Mouse (Mus musculus): ENCODE measurements around the gene Gm28230. TPM values are rescaled to one million over a fixed set of nuclear protein-coding genes. Genes with fewer than 3 reads are reported as not detected.
A peak's percentile ranks its signal among the peaks of the same experiment; 100 is the strongest.

The Gm28230 gene
- polyA plus RNA-seq, 2 experiments = 0.18 to 5.0 TPM

DNA sequence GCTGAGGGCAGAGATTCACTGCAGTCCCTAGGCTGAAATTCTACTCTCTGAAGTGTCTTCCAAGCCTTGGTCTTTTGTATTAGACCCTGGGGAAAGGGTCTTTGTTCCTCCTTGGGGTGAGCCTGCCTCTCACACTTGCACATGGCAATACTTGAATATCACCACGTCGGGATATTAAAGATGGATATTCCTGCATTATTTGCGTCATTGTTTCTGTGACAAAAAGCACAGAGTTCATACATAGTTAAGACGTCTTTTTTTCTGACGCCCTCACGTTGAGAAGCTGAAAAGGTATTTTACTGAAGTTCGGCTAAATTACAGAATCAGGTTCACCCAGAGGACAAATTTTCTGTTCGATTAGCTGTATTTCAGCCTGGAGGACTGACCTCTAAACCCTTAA, 3.8 kb downstream of the Gm28230 start:
- H3K36me3 ChIP-seq (ENCODE audit: control insufficient read depth, insufficient read depth, low read length) = no peaks in the 10 kb centered on the region
- H3K27ac ChIP-seq (replicated peaks; ENCODE audit: low read depth, low read length) = no peak overlapping the region
- WGBS = 39% methylated on average over 8 of the region's 8 CpGs
- H3K27me3 ChIP-seq (ENCODE audit: control insufficient read depth, insufficient read depth, low read length) = peaks cover 98% of the 10 kb centered on the region
- ATAC-seq (ENCODE audit: low FRiP score, low read depth) (no peak), DNase-seq (ENCODE audit: low spot score) (no peak)
- H3K4me1 ChIP-seq (ENCODE audit: control insufficient read depth, insufficient read depth, low read length) = peaks cover 14% of the 10 kb centered on the region
- H3K9ac ChIP-seq (ENCODE audit: low read depth, low read length, severe bottlenecking) = no peak overlapping the region
- no peak overlapping the region for H3K4me3 ChIP-seq (replicated peaks; ENCODE audit: low read length)
- TF ChIP-seq POLR2A (IDR thresholded peaks at IDR 0.05; ENCODE audit: borderline replicate concordance, extremely low read depth, insufficient read depth, insufficient read length) = no peak
- no peak overlapping the region for H3K4me2 ChIP-seq (replicated peaks; ENCODE audit: low read depth, low read length, severe bottlenecking)
- H3K9me3 ChIP-seq (ENCODE audit: control insufficient read depth, low read length) = no peaks in the 10 kb centered on the region

DNA sequence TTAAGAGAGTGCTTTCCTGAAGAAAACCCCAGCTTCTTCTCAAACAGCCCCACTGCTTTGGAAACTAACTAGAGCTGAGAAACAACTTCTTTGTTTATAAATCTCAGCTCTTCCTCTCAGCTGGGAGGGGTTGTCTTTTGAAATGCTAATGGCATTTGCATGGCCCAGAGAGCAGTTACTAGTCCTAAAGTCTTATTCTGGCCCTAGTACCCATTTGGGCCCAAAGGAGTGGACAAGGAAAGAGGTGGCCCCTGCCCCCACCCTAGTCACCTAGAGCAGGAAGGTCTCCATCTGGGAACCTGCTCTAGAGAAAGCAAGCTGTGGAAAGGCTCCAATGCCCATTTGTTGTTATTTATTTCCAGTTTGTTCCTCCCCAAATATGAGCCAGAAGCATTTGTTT, 4.5 kb downstream of the Gm28230 start:
- H3K27ac ChIP-seq (replicated peaks; ENCODE audit: low read depth, low read length) = no peak overlapping the region
- no peaks in the 10 kb centered on the region for H3K9me3 ChIP-seq (ENCODE audit: control insufficient read depth, low read length)
- no peak for ATAC-seq (ENCODE audit: low FRiP score, low read depth)
- TF ChIP-seq POLR2A (IDR thresholded peaks at IDR 0.05; ENCODE audit: borderline replicate concordance, extremely low read depth, insufficient read depth, insufficient read length) = no peak
- no peaks in the 10 kb centered on the region for H3K36me3 ChIP-seq (ENCODE audit: control insufficient read depth, insufficient read depth, low read length)
- H3K9ac ChIP-seq (ENCODE audit: low read depth, low read length, severe bottlenecking) = no peak overlapping the region
- H3K27me3 ChIP-seq (ENCODE audit: control insufficient read depth, insufficient read depth, low read length) = peaks cover 97% of the 10 kb centered on the region
- H3K4me2 ChIP-seq (replicated peaks; ENCODE audit: low read depth, low read length, severe bottlenecking) = no peak overlapping the region
- H3K4me1 ChIP-seq (ENCODE audit: control insufficient read depth, insufficient read depth, low read length) = peaks cover 15% of the 10 kb centered on the region
- DNase-seq (ENCODE audit: low spot score) = no peak
- H3K4me3 ChIP-seq (replicated peaks; ENCODE audit: low read length) = no peak overlapping the region

DNA sequence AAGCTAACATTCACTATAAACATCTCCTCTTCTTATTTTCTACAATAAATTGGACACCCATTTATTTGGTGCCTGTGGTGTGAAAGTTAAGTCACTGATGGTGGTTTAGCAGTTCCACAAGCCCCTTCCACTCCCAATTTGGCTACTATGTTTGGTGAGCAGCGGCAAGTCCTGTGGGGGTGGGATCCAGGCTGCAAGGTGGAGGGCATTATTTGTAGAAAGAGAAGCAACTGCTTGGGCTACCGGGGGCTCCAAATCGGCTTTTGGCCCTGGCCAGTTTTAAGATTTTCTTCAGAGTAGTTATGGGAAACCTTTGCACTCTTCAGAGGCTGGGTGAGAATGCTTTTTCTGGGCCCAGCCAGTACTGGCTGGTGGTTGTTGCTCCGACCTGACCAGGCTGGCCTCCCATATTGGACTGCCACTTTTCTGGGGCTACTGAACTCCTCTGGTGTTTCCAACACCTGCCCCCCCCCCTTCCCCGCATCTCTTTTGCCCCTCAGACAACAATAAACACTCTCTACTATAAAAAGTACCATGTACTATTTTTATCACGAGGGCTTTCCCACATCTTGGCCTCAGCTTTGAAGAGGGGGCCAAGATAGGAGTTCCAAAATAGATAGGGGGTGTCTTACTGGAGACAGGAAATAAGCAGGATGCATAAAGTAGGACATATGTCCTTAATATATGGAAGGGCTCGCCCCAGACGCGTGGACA, 5.4 kb downstream of the Gm28230 start:
- ATAC-seq (ENCODE audit: low FRiP score, low read depth) = no peak
- 16% methylated on average over 9 of the region's 9 CpGs for WGBS

DNA sequence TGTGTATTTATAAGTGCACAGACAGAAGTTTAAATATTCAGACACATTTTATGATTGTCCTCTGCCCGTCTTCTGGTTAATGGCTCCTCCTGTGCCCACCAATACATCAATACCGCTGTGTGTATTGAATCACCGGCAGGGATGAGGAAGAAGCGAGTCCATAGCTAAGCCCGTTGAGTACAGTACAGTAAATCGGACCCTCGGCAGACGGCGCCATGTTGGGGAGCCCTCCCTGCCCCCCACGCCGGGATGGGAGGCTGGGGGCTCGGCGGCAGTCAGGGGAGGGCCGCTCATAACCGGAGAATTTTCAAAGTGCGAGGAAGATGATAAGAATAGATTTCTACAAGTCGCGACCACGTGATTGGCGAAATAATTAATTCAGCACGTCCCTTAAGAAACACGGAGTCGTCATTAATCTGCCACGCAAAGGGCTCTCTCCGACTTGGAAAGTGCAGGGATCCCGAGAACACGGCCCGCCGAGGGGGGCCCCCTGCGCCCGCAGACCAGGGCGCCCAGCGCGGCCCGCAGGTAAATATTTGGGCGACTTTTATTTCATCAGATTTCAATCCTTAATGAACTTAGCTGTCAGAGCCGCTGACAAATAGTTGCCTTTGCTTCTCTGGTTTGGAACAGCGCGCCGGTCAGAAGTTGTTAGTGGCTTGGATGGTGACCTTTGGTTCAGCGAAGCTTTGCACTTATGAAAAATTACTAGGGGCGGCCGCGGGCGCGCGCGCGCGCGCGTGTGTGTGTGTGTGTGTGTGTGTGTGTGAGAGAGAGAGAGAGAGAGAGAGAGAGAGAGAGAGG, 6.2 kb downstream of the Gm28230 start:
- H3K36me3 ChIP-seq (ENCODE audit: control insufficient read depth, insufficient read depth, low read length) = no peaks in the 10 kb centered on the region
- H3K27me3 ChIP-seq (ENCODE audit: control insufficient read depth, insufficient read depth, low read length) = peaks cover 95% of the 10 kb centered on the region
- TF ChIP-seq POLR2A (IDR thresholded peaks at IDR 0.05; ENCODE audit: borderline replicate concordance, extremely low read depth, insufficient read depth, insufficient read length) = no peak
- no peak overlapping the region for H3K9ac ChIP-seq (ENCODE audit: low read depth, low read length, severe bottlenecking)
- no peak for DNase-seq (ENCODE audit: low spot score)
- H3K27ac ChIP-seq (replicated peaks; ENCODE audit: low read depth, low read length) = no peak overlapping the region
- peaks cover 11% of the 10 kb centered on the region; the same call in 1 of the 2 replicates for H3K4me1 ChIP-seq (ENCODE audit: control insufficient read depth, insufficient read depth, low read length)
- 4% methylated on average over 48 of the region's 52 CpGs for WGBS
- peak overlapping the region; percentile 21 for H3K4me3 ChIP-seq (replicated peaks; ENCODE audit: low read length)
- no peak for ATAC-seq (ENCODE audit: low FRiP score, low read depth)
- H3K4me2 ChIP-seq (replicated peaks; ENCODE audit: low read depth, low read length, severe bottlenecking) = peak overlapping the region; percentile 28
- no peaks in the 10 kb centered on the region for H3K9me3 ChIP-seq (ENCODE audit: control insufficient read depth, low read length)

More for the DNA sequence above, 5.4 kb downstream of the Gm28230 start:
- TF ChIP-seq POLR2A (IDR thresholded peaks at IDR 0.05; ENCODE audit: borderline replicate concordance, extremely low read depth, insufficient read depth, insufficient read length) = no peak
- H3K4me3 ChIP-seq (replicated peaks; ENCODE audit: low read length) = no peak overlapping the region
- no peak overlapping the region for H3K27ac ChIP-seq (replicated peaks; ENCODE audit: low read depth, low read length)
- peaks cover 95% of the 10 kb centered on the region for H3K27me3 ChIP-seq (ENCODE audit: control insufficient read depth, insufficient read depth, low read length)
- no peak for DNase-seq (ENCODE audit: low spot score)
- no peaks in the 10 kb centered on the region for H3K36me3 ChIP-seq (ENCODE audit: control insufficient read depth, insufficient read depth, low read length)
- H3K9ac ChIP-seq (ENCODE audit: low read depth, low read length, severe bottlenecking) = no peak overlapping the region
- H3K4me1 ChIP-seq (ENCODE audit: control insufficient read depth, insufficient read depth, low read length) = peaks cover 15% of the 10 kb centered on the region
- H3K4me2 ChIP-seq (replicated peaks; ENCODE audit: low read depth, low read length, severe bottlenecking) = no peak overlapping the region
- H3K9me3 ChIP-seq (ENCODE audit: control insufficient read depth, low read length) = no peaks in the 10 kb centered on the region

DNA sequence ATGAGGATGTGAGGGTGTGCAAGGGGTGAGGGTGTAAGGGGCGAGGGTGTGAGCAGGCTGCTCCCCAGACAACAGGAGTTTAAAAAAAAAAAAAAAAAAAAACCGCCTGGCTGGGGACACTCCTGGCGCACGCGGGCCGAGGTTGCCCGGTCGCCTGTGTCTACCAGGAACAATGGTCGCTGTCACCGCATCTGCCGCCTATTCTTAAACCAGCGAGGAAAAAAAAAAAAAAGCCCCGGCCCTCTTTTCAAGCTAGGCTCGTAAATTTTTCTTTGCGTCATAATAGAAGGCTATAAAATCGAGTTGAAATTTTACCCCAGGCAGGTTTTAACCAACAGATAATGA, 6.8 kb downstream of the Gm28230 start:
- 3% methylated on average over 16 of the region's 16 CpGs for WGBS
- TF ChIP-seq POLR2A (IDR thresholded peaks at IDR 0.05; ENCODE audit: borderline replicate concordance, extremely low read depth, insufficient read depth, insufficient read length) = no peak
- DNase-seq (ENCODE audit: low spot score) = no peak
- peak overlapping the region; percentile 21; the same call in 1 of the 2 replicates for H3K4me3 ChIP-seq (replicated peaks; ENCODE audit: low read length)
- H3K9ac ChIP-seq (ENCODE audit: low read depth, low read length, severe bottlenecking) = no peak overlapping the region
- no peaks in the 10 kb centered on the region for H3K36me3 ChIP-seq (ENCODE audit: control insufficient read depth, insufficient read depth, low read length)
- H3K27ac ChIP-seq (replicated peaks; ENCODE audit: low read depth, low read length) = no peak overlapping the region
- peak overlapping the region; percentile 28 for H3K4me2 ChIP-seq (replicated peaks; ENCODE audit: low read depth, low read length, severe bottlenecking)
- peaks cover 95% of the 10 kb centered on the region for H3K27me3 ChIP-seq (ENCODE audit: control insufficient read depth, insufficient read depth, low read length)
- H3K4me1 ChIP-seq (ENCODE audit: control insufficient read depth, insufficient read depth, low read length) = peaks cover 12% of the 10 kb centered on the region; the same call in 1 of the 2 replicates
- no peak for ATAC-seq (ENCODE audit: low FRiP score, low read depth)
- no peaks in the 10 kb centered on the region for H3K9me3 ChIP-seq (ENCODE audit: control insufficient read depth, low read length)

Measured in limb, embryonic 14.5 days (tissue).